8 mouse cellular contexts compared by ENCODE assay signal in the genomic region with DNA sequence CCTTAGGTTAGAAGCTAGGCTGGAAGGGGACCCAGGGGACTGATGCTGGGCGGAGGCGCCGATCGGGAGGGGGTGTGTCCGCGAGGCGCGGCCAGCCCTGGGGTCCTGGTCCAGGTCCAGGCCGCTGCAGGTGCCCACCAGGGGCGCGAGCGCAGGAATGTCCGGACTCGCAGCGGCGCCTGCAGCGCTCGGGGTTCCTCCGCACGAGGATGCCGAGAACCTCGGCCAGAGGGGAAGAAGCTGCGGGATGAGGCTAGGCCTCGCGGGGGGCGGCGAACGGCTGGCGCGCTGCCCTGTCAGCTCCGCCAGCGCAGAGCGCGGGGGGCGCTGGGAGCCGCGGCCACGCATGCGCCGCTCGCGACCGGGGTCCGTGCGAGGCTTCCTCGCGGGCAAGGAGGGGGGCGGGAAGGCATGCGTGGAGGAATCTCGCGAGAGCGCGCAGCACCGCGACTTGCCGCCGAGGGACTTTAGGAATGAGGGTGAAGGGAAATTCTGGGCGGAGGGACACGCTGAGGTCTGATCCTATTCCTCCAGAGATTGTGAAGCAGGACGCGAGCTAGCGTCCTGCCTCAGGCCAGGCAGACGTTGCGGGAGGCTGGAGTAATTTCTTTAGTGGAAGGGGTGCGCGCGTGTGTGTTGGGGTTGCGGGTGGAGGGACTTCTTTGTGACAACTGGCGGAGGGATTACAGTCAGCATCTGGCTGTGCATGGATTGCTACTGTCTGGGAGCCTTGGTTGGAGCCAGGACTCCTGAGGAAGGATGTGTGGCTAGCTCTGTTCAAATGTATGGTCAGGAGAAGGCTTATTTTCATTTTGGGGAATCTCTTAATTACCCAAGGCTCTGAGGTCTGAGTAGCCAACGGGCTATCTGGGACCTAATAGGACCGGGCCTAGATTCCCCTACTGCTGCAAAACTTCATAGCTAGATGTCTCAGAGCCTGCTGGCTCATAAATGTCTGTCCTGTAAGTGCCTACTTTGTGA. TPM values are rescaled to one million over a fixed set of nuclear protein-coding genes. Genes with fewer than 3 reads are reported as not detected.
DNase-seq lines count a peak whose midpoint lies in the region; ATAC-seq and TF ChIP-seq lines count a peak whose summit lies in the region.

Zkscan2 (minus strand) TSS at position 211 of the 981 bp plus-strand sequence.

- H3K36me3 ChIP-seq in hindbrain, postnatal 0 days (ENCODE audit: insufficient read depth, low read length) = peaks cover 4% of the 10 kb centered on the region; the same call in 1 of the 2 replicates

- peak; percentile 97 for ATAC-seq in hindbrain, postnatal 0 days

- no peaks in the 10 kb centered on the region for H3K9me3 ChIP-seq in hindbrain, postnatal 0 days (ENCODE audit: low read length)

- H3K27ac ChIP-seq in hindbrain, postnatal 0 days = peak within 1 kb of the TSS; percentile 97

- under 1% methylated on average over 71 of the region's 71 CpGs for WGBS in hindbrain, postnatal 0 days

- no peaks in the 10 kb centered on the region for H3K27me3 ChIP-seq in hindbrain, postnatal 0 days (ENCODE audit: insufficient read depth, low read length)

- H3K4me3 ChIP-seq in hindbrain, postnatal 0 days (ENCODE audit: low read length) = peak within 1 kb of the TSS; percentile 74

- no peak for TF ChIP-seq CTCF in hindbrain, postnatal 0 days (IDR thresholded peaks at IDR 0.05; ENCODE audit: low read depth)

- H3K4me1 ChIP-seq in hindbrain, postnatal 0 days (ENCODE audit: insufficient read depth, low read length) = no peaks in the 10 kb centered on the region; the same call in 1 of the 2 replicates

- H3K9ac ChIP-seq in hindbrain, postnatal 0 days (replicated peaks; ENCODE audit: low read length) = peak within 1 kb of the TSS; percentile 82

- DNase-seq in adrenal gland, postnatal 10 days = peak; percentile 82
- peak; percentile 90 for DNase-seq in embryo, embryonic 10.5 days (ENCODE audit: low spot score)
- peak; percentile 51 for DNase-seq in gastrocnemius, postnatal 10 days
- DNase-seq in hindbrain, postnatal 0 days (ENCODE audit: low spot score) = peak; percentile 98
- DNase-seq in left cerebral cortex, adult 18-20 months (ENCODE audit: low spot score in 2 of 2) = peak; percentile 89 to 92
- DNase-seq in lung, postnatal 14 days = peak; percentile 43
- peak; percentile 89 to 91 for DNase-seq in right cerebral cortex, adult 2 months (ENCODE audit: low spot score in 2 of 2)
- DNase-seq in c-Kit-positive CD71-positive TER-119-positive erythroid progenitor cells, embryonic 14.5 days (ENCODE audit: low spot score) = no peak

- peak within 1 kb of the TSS; percentile 95 for H3K4me2 ChIP-seq in hindbrain, postnatal 0 days (ENCODE audit: low read depth, low read length)

RNA-seq across cellular contexts. Expression of gene Zkscan2, which starts in this region (rescaled TPM):
- total RNA-seq in adrenal gland, postnatal 10 days (2021) = 1 to 10 TPM; 1.2 to 2.8 TPM
- total RNA-seq in gastrocnemius, postnatal 10 days (2021) = under 1 TPM; 0.33 to 0.52 TPM
- 14.4 and 18.6 TPM in 2 replicates for total RNA-seq in hindbrain, postnatal 0 days (2014; rRNA removed)
- polyA plus RNA-seq in hindbrain, postnatal 0 days (2015; fragmentation: Nextera tagmentation; extraction: Ambion mirVana) = 8.0 and 8.3 TPM in 2 replicates
- 10 to 100 TPM; 17.0 to 21.7 TPM for total RNA-seq in left cerebral cortex, adult 18-20 months (2021)

Comparison
In these comparisons a context has a peak if more than half of its experiments do, and no peak if none do; other contexts are left out.
1. Peak in DNase-seq in gastrocnemius, postnatal 10 days; RNA of the gene not detected or under 1 TPM.